Mouse (Mus musculus): ENCODE data around the gene Rnft2. TPM values are rescaled to one million over a fixed set of nuclear protein-coding genes. Genes with fewer than 3 reads are reported as not detected.

The Rnft2 gene
- polyA plus RNA-seq, 2 experiments, result 3.1 to 31.4 TPM

DNA sequence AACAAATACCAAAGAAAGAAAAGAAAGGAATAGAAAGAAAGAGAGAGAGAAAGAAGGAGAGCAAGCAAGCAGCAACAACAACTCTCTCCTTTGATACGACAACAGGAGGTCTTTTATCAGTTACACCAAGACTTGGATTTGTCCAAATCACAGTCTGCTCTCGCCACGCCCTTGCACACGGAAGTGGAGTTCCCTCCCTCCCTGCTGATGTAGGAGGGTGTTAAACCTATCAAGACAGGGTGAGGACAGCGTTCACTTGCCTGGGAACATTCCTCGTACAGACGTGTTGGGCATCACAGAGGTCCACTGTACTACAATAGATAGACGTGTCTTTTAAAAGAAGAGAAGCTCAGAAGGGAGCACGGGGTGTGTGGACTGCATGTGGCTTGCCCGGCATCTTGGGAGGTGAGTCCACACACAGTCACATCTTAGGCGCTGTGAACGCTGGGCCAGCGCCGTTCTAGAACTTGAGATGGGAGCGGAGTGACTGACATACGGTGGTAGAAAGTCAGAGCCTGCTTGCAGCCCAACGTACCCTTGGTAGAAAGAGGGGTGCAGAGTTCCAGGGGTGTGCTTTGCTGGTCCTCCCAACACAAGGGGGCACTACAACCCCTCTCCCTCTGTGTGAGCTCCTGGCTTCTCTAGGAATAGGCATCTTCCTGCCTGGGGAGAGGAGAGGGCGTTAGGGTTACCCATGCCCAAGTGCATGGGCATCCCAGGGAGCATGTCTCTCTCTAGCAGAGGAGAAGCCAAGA is 33.0 kb upstream of the Rnft2 start:
- H3K27me3 ChIP-seq (ENCODE audit: control insufficient read depth, insufficient read depth, low read length), result no peaks in the 10 kb centered on the region
- no peak overlapping the region for H3K27ac ChIP-seq (replicated peaks; ENCODE audit: low read depth, low read length)
- H3K9ac ChIP-seq (ENCODE audit: low read depth, low read length, severe bottlenecking), result no peak overlapping the region
- no peak overlapping the region for H3K4me3 ChIP-seq (replicated peaks; ENCODE audit: low read length)
- H3K36me3 ChIP-seq (ENCODE audit: control insufficient read depth, insufficient read depth, low read length), result no peaks in the 10 kb centered on the region
- WGBS, result 85% methylated on average over 18 of the region's 18 CpGs
- no peak for TF ChIP-seq POLR2A (IDR thresholded peaks at IDR 0.05; ENCODE audit: borderline replicate concordance, extremely low read depth, insufficient read depth, insufficient read length)
- peaks cover 3% of the 10 kb centered on the region; the same call in 1 of the 2 replicates for H3K9me3 ChIP-seq (ENCODE audit: control insufficient read depth, low read length)
- no peak for DNase-seq (ENCODE audit: low spot score)
- H3K4me1 ChIP-seq (ENCODE audit: control insufficient read depth, insufficient read depth, low read length), result peaks cover 17% of the 10 kb centered on the region
- H3K4me2 ChIP-seq (replicated peaks; ENCODE audit: low read depth, low read length, severe bottlenecking), result no peak overlapping the region
- no peak for ATAC-seq (ENCODE audit: low FRiP score, low read depth)

DNA sequence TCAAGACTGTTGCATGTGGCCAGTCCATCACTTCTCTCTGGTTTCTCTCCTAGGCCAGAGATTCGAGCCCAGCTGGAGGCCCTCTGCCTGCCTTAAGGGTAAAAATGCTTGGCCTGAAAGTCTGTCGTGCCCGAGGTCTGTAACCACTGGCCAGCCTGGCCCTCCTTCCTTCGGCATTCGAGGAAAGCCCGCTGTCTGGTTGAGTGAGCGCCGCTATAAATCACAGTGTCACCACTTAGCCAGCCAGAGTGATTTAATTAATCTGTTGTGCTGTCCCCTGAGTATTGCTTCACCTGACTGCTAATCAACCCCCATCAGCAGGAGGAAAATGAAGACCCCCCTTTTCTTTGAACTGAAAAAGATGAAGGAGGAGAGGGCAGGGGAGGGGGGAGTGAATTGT is 31.8 kb upstream of the Rnft2 start:
- H3K27ac ChIP-seq (replicated peaks; ENCODE audit: low read depth, low read length), result no peak overlapping the region
- no peak for TF ChIP-seq POLR2A (IDR thresholded peaks at IDR 0.05; ENCODE audit: borderline replicate concordance, extremely low read depth, insufficient read depth, insufficient read length)
- H3K4me2 ChIP-seq (replicated peaks; ENCODE audit: low read depth, low read length, severe bottlenecking), result no peak overlapping the region
- peaks cover 21% of the 10 kb centered on the region for H3K4me1 ChIP-seq (ENCODE audit: control insufficient read depth, insufficient read depth, low read length)
- DNase-seq (ENCODE audit: low spot score) (no peak), ATAC-seq (ENCODE audit: low FRiP score, low read depth) (no peak)
- WGBS, result 23% methylated on average over 8 of the region's 8 CpGs
- peaks cover 2% of the 10 kb centered on the region; the same call in 1 of the 2 replicates for H3K9me3 ChIP-seq (ENCODE audit: control insufficient read depth, low read length)
- no peaks in the 10 kb centered on the region for H3K36me3 ChIP-seq (ENCODE audit: control insufficient read depth, insufficient read depth, low read length)
- H3K27me3 ChIP-seq (ENCODE audit: control insufficient read depth, insufficient read depth, low read length), result peaks cover 3% of the 10 kb centered on the region; the same call in 1 of the 2 replicates
- H3K9ac ChIP-seq (ENCODE audit: low read depth, low read length, severe bottlenecking), result no peak overlapping the region
- H3K4me3 ChIP-seq (replicated peaks; ENCODE audit: low read length), result no peak overlapping the region

DNA sequence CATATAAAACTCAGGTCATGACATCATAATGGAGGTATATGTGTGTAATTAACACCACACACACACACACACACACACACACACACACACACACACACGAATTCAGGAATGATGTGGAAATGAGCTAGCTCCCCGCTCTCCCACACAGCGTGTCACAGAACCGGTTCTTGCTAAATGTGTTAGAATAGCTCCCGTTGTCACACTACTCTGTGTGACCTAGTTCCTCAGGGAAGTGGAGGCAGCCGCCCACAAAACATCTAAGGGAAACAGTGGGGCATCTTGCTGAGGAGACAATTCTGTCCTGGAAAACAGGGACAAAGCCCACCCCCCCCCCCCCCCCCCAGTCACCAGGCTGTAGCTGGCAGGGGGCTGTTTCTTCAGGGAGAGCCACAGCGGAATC is 31.4 kb upstream of the Rnft2 start:
- no peaks in the 10 kb centered on the region for H3K36me3 ChIP-seq (ENCODE audit: control insufficient read depth, insufficient read depth, low read length)
- no peak for TF ChIP-seq POLR2A (IDR thresholded peaks at IDR 0.05; ENCODE audit: borderline replicate concordance, extremely low read depth, insufficient read depth, insufficient read length)
- no peak for DNase-seq (ENCODE audit: low spot score)

DNA sequence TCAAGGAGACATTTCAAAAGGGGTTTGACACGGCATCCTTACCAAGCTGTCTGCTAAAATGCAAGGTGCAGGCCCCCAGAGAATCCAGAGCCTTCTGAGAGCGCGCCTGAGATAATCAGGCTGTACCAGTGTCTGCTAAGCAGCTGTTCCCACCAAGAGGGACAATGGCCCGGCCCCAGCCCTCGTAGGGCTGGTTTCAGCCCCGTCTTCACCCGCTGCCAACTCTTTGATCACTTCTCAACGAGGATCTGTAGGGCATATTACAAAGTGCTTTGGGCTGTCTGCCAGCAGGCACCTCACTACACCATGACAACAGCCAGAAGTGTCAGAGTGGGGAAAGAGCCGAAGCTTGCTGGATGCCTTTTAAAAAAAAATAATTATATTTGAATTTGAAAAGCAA is 29.6 kb upstream of the Rnft2 start:
- Histone ChIP-seq H3K36me3 (ENCODE audit: control insufficient read depth, insufficient read depth, low read length) (no peaks in the 10 kb centered on the region), H3K9ac (ENCODE audit: low read depth, low read length, severe bottlenecking) (no peak overlapping the region), H3K4me2 (replicated peaks; ENCODE audit: low read depth, low read length, severe bottlenecking) (no peak overlapping the region), H3K9me3 (ENCODE audit: control insufficient read depth, low read length) (no peaks in the 10 kb centered on the region), H3K27me3 (ENCODE audit: control insufficient read depth, insufficient read depth, low read length) (peaks cover 4% of the 10 kb centered on the region; the same call in 1 of the 2 replicates), H3K27ac (replicated peaks; ENCODE audit: low read depth, low read length) (no peak overlapping the region), H3K4me1 (ENCODE audit: control insufficient read depth, insufficient read depth, low read length) (peaks cover 25% of the 10 kb centered on the region), H3K4me3 (replicated peaks; ENCODE audit: low read length) (no peak overlapping the region)
- no peak for TF ChIP-seq POLR2A (IDR thresholded peaks at IDR 0.05; ENCODE audit: borderline replicate concordance, extremely low read depth, insufficient read depth, insufficient read length)
- peak; percentile 46 for DNase-seq (ENCODE audit: low spot score)
- ATAC-seq (ENCODE audit: low FRiP score, low read depth), result no peak
- WGBS, result 25% methylated on average over 9 of the region's 9 CpGs

More for the DNA sequence above, 31.4 kb upstream of the Rnft2 start:
- Histone ChIP-seq H3K27me3 (ENCODE audit: control insufficient read depth, insufficient read depth, low read length) (peaks cover 4% of the 10 kb centered on the region; the same call in 1 of the 2 replicates), H3K9ac (ENCODE audit: low read depth, low read length, severe bottlenecking) (no peak overlapping the region), H3K4me2 (replicated peaks; ENCODE audit: low read depth, low read length, severe bottlenecking) (no peak overlapping the region), H3K9me3 (ENCODE audit: control insufficient read depth, low read length) (no peaks in the 10 kb centered on the region), H3K4me1 (ENCODE audit: control insufficient read depth, insufficient read depth, low read length) (peaks cover 22% of the 10 kb centered on the region), H3K27ac (replicated peaks; ENCODE audit: low read depth, low read length) (no peak overlapping the region), H3K4me3 (replicated peaks; ENCODE audit: low read length) (no peak overlapping the region)
- ATAC-seq (ENCODE audit: low FRiP score, low read depth), result no peak
- 54% methylated on average over 7 of the region's 7 CpGs for WGBS

DNA sequence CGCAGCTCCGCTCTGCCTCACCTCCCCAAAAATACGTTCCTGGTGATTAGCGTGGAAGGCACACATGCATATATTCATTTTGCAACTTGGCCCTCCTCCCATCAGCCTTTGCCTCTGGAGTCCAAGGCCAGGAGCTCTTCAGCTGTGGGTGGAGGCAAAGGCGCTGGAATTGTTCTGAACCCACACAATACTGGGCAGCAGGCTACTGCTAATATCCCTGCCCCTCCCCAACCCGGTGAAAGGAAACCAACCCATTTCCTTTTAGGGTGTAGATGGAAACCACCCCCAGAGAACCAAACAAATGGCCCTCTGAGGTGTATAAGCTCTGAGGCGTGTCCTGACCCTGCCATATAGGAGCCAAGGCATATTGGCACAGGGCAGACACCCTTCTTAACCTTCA is 28.5 kb upstream of the Rnft2 start:
- DNase-seq (ENCODE audit: low spot score) (no peak), ATAC-seq (ENCODE audit: low FRiP score, low read depth) (no peak)
- Histone ChIP-seq H3K4me2 (replicated peaks; ENCODE audit: low read depth, low read length, severe bottlenecking) (no peak overlapping the region), H3K9ac (ENCODE audit: low read depth, low read length, severe bottlenecking) (no peak overlapping the region), H3K27ac (replicated peaks; ENCODE audit: low read depth, low read length) (no peak overlapping the region), H3K36me3 (ENCODE audit: control insufficient read depth, insufficient read depth, low read length) (no peaks in the 10 kb centered on the region), H3K4me1 (ENCODE audit: control insufficient read depth, insufficient read depth, low read length) (peaks cover 25% of the 10 kb centered on the region), H3K27me3 (ENCODE audit: control insufficient read depth, insufficient read depth, low read length) (peaks cover 4% of the 10 kb centered on the region; the same call in 1 of the 2 replicates), H3K4me3 (replicated peaks; ENCODE audit: low read length) (no peak overlapping the region), H3K9me3 (ENCODE audit: control insufficient read depth, low read length) (no peaks in the 10 kb centered on the region)
- 65% methylated on average over 7 of the region's 7 CpGs for WGBS
- no peak for TF ChIP-seq POLR2A (IDR thresholded peaks at IDR 0.05; ENCODE audit: borderline replicate concordance, extremely low read depth, insufficient read depth, insufficient read length)

Data from limb, embryonic 14.5 days (tissue).